Comparison of ENCODE assay signal across 16 mouse cellular contexts in the genomic region with DNA sequence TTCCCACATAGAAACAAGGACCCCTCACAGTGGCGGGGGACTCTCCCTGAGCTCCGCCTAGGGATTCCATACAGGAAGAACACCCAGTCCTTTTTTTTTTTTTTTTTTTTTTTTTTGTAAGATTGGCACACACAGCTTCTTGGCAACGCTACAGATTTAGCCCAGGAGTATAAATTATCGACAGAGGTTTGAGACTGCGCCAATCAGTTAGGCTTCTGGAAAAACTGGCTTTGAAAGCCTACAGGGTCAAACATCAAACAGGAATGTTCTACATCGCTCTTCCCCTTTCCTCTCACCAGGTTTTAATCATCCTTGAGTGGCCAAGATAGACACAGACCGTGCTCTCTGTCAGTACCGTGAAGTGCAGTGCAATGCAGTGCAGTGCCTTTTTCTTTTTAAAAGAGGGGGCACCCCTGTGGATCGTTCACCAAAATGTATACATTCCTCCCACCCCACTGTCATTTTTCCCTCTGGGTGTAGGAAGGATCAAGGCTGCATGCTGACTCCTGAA.
DNase-seq lines count a peak whose midpoint lies in the region; ATAC-seq lines count a peak whose summit lies in the region.
"Had no signal": no experiment of that assay in that cellular context is flagged by ENCODE, and none has a peak within 500 bp of the region (broad histone marks: within the 10 kb centered on the region; RNA-seq: fewer than 3 reads in every experiment).

No protein-coding gene starts in this region.

- peak; percentile 44 for DNase-seq in embryonic facial prominence, embryonic 14.5 days (ENCODE audit: low spot score)
- no peak for DNase-seq in embryonic facial prominence, embryonic 10.5 days (ENCODE audit: low spot score)
- DNase-seq in kidney, adult 11 months: peak; percentile 14
- DNase-seq in midbrain, embryonic 10.5 days (ENCODE audit: low spot score): no peak
- DNase-seq in fat pad, adult 2 months (ENCODE audit: extremely low read depth, low read depth, low spot score): peak; percentile 62
- no peak for DNase-seq in natural killer cell, adult 2 months (ENCODE audit: low spot score in 2 of 2)
- DNase-seq: B cell, adult 2 months; cerebellum, adult 9-10 months; gastrocnemius, postnatal 10 days; liver, embryonic 13.5 days had no signal

- H3K9me3 ChIP-seq in embryonic facial prominence, embryonic 14.5 days (ENCODE audit: control insufficient read depth, low read length): no peaks in the 10 kb centered on the region
- no peaks in the 10 kb centered on the region for H3K9me3 ChIP-seq in embryonic facial prominence, embryonic 10.5 days
- H3K9me3 ChIP-seq in kidney, embryonic 15.5 days (replicated peaks): no peaks in the 10 kb centered on the region
- no peaks in the 10 kb centered on the region for H3K9me3 ChIP-seq in midbrain, embryonic 10.5 days (replicated peaks)
- H3K9me3 ChIP-seq in midbrain, embryonic 16.5 days (replicated peaks; ENCODE audit: control insufficient read depth, low read length, poor library complexity, severe bottlenecking): no peaks in the 10 kb centered on the region
- H3K9me3 ChIP-seq: liver, embryonic 13.5 days; neural tube, embryonic 12.5 days had no signal

- H3K4me3 ChIP-seq in embryonic facial prominence, embryonic 14.5 days (ENCODE audit: low read depth, low read length): no peak overlapping the region
- no peak overlapping the region for H3K4me3 ChIP-seq in embryonic facial prominence, embryonic 10.5 days
- H3K4me3 ChIP-seq in kidney, embryonic 15.5 days (replicated peaks): no peak overlapping the region
- no peak overlapping the region for H3K4me3 ChIP-seq in midbrain, embryonic 10.5 days
- H3K4me3 ChIP-seq in midbrain, embryonic 16.5 days (ENCODE audit: low read depth, low read length): no peak overlapping the region
- H3K4me3 ChIP-seq: erythroblast, embryonic 14.5 days; liver, embryonic 13.5 days; neural tube, embryonic 12.5 days had no signal

- H3K27ac ChIP-seq in embryonic facial prominence, embryonic 14.5 days (replicated peaks; ENCODE audit: low read depth, low read length): no peak overlapping the region
- H3K27ac ChIP-seq in embryonic facial prominence, embryonic 10.5 days (replicated peaks): no peak overlapping the region
- H3K27ac ChIP-seq in kidney, embryonic 15.5 days: no peak overlapping the region
- H3K27ac ChIP-seq in midbrain, embryonic 10.5 days (replicated peaks): 0 out of 2 replicates have a peak overlapping the region, but pooled peaks have one; percentile 0
- H3K27ac ChIP-seq in midbrain, embryonic 16.5 days (ENCODE audit: low read length): no peak overlapping the region
- H3K27ac ChIP-seq: liver, embryonic 13.5 days; neural tube, embryonic 12.5 days had no signal

- H3K4me1 ChIP-seq in embryonic facial prominence, embryonic 14.5 days (ENCODE audit: control insufficient read depth, insufficient read depth, low read length): no peaks in the 10 kb centered on the region; the same call in 1 of the 2 replicates
- peaks cover 20% of the 10 kb centered on the region for H3K4me1 ChIP-seq in embryonic facial prominence, embryonic 10.5 days
- H3K4me1 ChIP-seq in kidney, embryonic 15.5 days: peaks cover 6% of the 10 kb centered on the region; the same call in 1 of the 2 replicates
- peaks cover 32% of the 10 kb centered on the region for H3K4me1 ChIP-seq in midbrain, embryonic 10.5 days
- H3K4me1 ChIP-seq in midbrain, embryonic 16.5 days (ENCODE audit: control insufficient read depth, insufficient read depth, low read length): no peaks in the 10 kb centered on the region
- H3K4me1 ChIP-seq: liver, embryonic 13.5 days had no signal

- ATAC-seq in embryonic facial prominence, embryonic 14.5 days (ENCODE audit: low read depth): no peak
- no peak for ATAC-seq in kidney, embryonic 15.5 days (replicated peaks; ENCODE audit: low FRiP score)
- ATAC-seq in midbrain, embryonic 16.5 days: no peak
- ATAC-seq: forebrain, embryonic 14.5 days; lung, postnatal 0 days had no signal

- WGBS in embryonic facial prominence, embryonic 14.5 days: 51% methylated on average over 9 of the region's 9 CpGs
- 82% methylated on average over 9 of the region's 9 CpGs for WGBS in embryonic facial prominence, embryonic 10.5 days
- WGBS in kidney, embryonic 15.5 days: 74% methylated on average over 9 of the region's 9 CpGs
- WGBS in midbrain, embryonic 10.5 days: 73% methylated on average over 9 of the region's 9 CpGs
- 42% methylated on average over 9 of the region's 9 CpGs for WGBS in midbrain, embryonic 16.5 days

- H3K27me3 ChIP-seq in embryonic facial prominence, embryonic 14.5 days (replicated peaks; ENCODE audit: control insufficient read depth, insufficient read depth, low read length): no peaks in the 10 kb centered on the region
- no peaks in the 10 kb centered on the region for H3K27me3 ChIP-seq in embryonic facial prominence, embryonic 10.5 days (replicated peaks; ENCODE audit: low read depth, poor library complexity, severe bottlenecking)
- H3K27me3 ChIP-seq in kidney, embryonic 15.5 days: no peaks in the 10 kb centered on the region
- 0 out of 2 replicates have a peak, but pooled peaks cover 1% of the 10 kb centered on the region for H3K27me3 ChIP-seq in midbrain, embryonic 10.5 days (ENCODE audit: low read depth, poor library complexity, severe bottlenecking)
- no peaks in the 10 kb centered on the region for H3K27me3 ChIP-seq in midbrain, embryonic 16.5 days (ENCODE audit: control insufficient read depth, insufficient read depth, low read depth, low read length)
- H3K27me3 ChIP-seq: liver, embryonic 13.5 days; neural tube, embryonic 12.5 days had no signal

- H3K9ac ChIP-seq in embryonic facial prominence, embryonic 14.5 days (ENCODE audit: low read depth, low read length): no peak overlapping the region
- no peak overlapping the region for H3K9ac ChIP-seq in kidney, embryonic 15.5 days
- H3K9ac ChIP-seq in midbrain, embryonic 16.5 days (ENCODE audit: low read depth, low read length): no peak overlapping the region
- H3K9ac ChIP-seq: liver, embryonic 13.5 days; neural tube, embryonic 12.5 days had no signal

- no peak overlapping the region for H3K4me2 ChIP-seq in embryonic facial prominence, embryonic 14.5 days (ENCODE audit: low read depth, low read length)
- H3K4me2 ChIP-seq in kidney, embryonic 15.5 days: no peak overlapping the region
- H3K4me2 ChIP-seq in midbrain, embryonic 16.5 days (ENCODE audit: low read length): no peak overlapping the region
- H3K4me2 ChIP-seq: liver, embryonic 13.5 days; neural tube, embryonic 12.5 days had no signal

- H3K36me3 ChIP-seq in embryonic facial prominence, embryonic 14.5 days (ENCODE audit: control insufficient read depth, insufficient read depth, low read length): no peaks in the 10 kb centered on the region
- no peaks in the 10 kb centered on the region for H3K36me3 ChIP-seq in embryonic facial prominence, embryonic 10.5 days (replicated peaks)
- H3K36me3 ChIP-seq in kidney, embryonic 15.5 days: no peaks in the 10 kb centered on the region
- no peaks in the 10 kb centered on the region for H3K36me3 ChIP-seq in midbrain, embryonic 10.5 days
- no peaks in the 10 kb centered on the region for H3K36me3 ChIP-seq in midbrain, embryonic 16.5 days (ENCODE audit: control insufficient read depth, insufficient read depth, low read length)
- H3K36me3 ChIP-seq: liver, embryonic 13.5 days; neural tube, embryonic 12.5 days had no signal

Comparison
In these comparisons a context has a peak if more than half of its experiments do, and no peak if none do; other contexts are left out.
1. DNase-seq: peak in embryonic facial prominence, embryonic 14.5 days (single experiment), kidney, adult 11 months (single experiment) and fat pad, adult 2 months (single experiment); none in embryonic facial prominence, embryonic 10.5 days (single experiment), midbrain, embryonic 10.5 days (single experiment) and natural killer cell, adult 2 months (0 of 2).